Mouse (Mus musculus) hindbrain, embryonic 12.5 days (tissue): ENCODE data around the gene Asic2. TPM values are rescaled to one million over a fixed set of nuclear protein-coding genes. Genes with fewer than 3 reads are reported as not detected.

Experiments used
- ATAC-seq: fragments of 200-750 bp; cut with Nextera tagmentation; 2 replicates; pipeline ENCODE4 v1.8.0; 2017; ENCODE audit warnings: moderate TSS enrichment; ENCODE audit not compliant: low FRiP score
- H3K27ac ChIP-seq: fragments of 300-500 bp; sonication (generic); 2 replicates; pipeline ENCODE4 v1.5.1; 2016; ENCODE audit warnings: mild to moderate bottlenecking
- H3K27me3 ChIP-seq: fragments of 300-500 bp; sonication (generic); 2 replicates; pipeline ENCODE4 v1.6.1; 2016; ENCODE audit warnings: mild to moderate bottlenecking
- H3K36me3 ChIP-seq: fragments of 300-500 bp; sonication (generic); 2 replicates; pipeline ENCODE4 v1.6.1; 2016; ENCODE audit warnings: mild to moderate bottlenecking
- H3K4me1 ChIP-seq: fragments of 300-500 bp; sonication (generic); 2 replicates; pipeline ENCODE4 v1.6.1; 2016
- H3K4me2 ChIP-seq: fragments of 300-500 bp; sonication (generic); replicated peaks from 2 replicates; pipeline ENCODE4 v1.6.1; 2016; ENCODE audit warnings: mild to moderate bottlenecking
- H3K4me3 ChIP-seq: fragments of 300-500 bp; sonication (generic); 2 replicates; pipeline ENCODE4 v1.5.1; 2016; ENCODE audit warnings: mild to moderate bottlenecking
- H3K9ac ChIP-seq: fragments of 300-500 bp; sonication (generic); 2 replicates; pipeline ENCODE4 v1.6.1; 2016; ENCODE audit warnings: mild to moderate bottlenecking, moderate library complexity
- H3K9me3 ChIP-seq: fragments of 300-500 bp; sonication (generic); replicated peaks from 2 replicates; pipeline ENCODE4 v1.6.1; 2016; ENCODE audit warnings: mild to moderate bottlenecking
- WGBS: fragments of 180-500 bp; shearing (Covaris S2); methylation state at CpG from one replicate; pipeline ENCODE4 v1.1.7; 2016; 5-methylcytosine and 5-hydroxymethylcytosine counted together
- polyA plus RNA-seq: library from polyadenylated mRNA; unstranded; fragments of >200 nt; fragmentation: Nextera tagmentation; extraction: Ambion mirVana; gene quantifications from 2 replicates; pipeline ENCODE4 v1.2.1, GENCODE M21; 2016

Asic2 gene
- polyA plus RNA-seq, 1 experiment from 2014 or later, result 5.4 TPM

GRCm38 (mm10) chr11:81111626-81112025 is 856.6 kb downstream of the Asic2 start:
- Histone ChIP-seq H3K36me3 (no peaks in the 10 kb centered on the region), H3K9ac (no peak overlapping the region), H3K9me3 (no peaks in the 10 kb centered on the region), H3K4me1 (no peaks in the 10 kb centered on the region), H3K4me2 (no peak overlapping the region), H3K27ac (no peak overlapping the region), H3K27me3 (no peaks in the 10 kb centered on the region), H3K4me3 (no peak overlapping the region)
- 76% methylated on average over 2 of the region's 2 CpGs for WGBS
- no peak for ATAC-seq

GRCm38 (mm10) chr11:81110049-81110448 is 858.2 kb downstream of the Asic2 start:
- Histone ChIP-seq H3K9me3 (no peaks in the 10 kb centered on the region), H3K4me3 (no peak overlapping the region), H3K27ac (no peak overlapping the region), H3K27me3 (no peaks in the 10 kb centered on the region), H3K36me3 (no peaks in the 10 kb centered on the region), H3K4me1 (no peaks in the 10 kb centered on the region), H3K9ac (no peak overlapping the region), H3K4me2 (no peak overlapping the region)
- 72% methylated on average over 6 of the region's 6 CpGs for WGBS
- no peak for ATAC-seq

GRCm38 (mm10) chr11:81106949-81107348 is 861.3 kb downstream of the Asic2 start:
- 81% methylated on average over 1 of the region's 1 CpGs for WGBS
- Histone ChIP-seq H3K4me3 (no peak overlapping the region), H3K9ac (no peak overlapping the region), H3K9me3 (no peaks in the 10 kb centered on the region), H3K27me3 (no peaks in the 10 kb centered on the region), H3K4me2 (no peak overlapping the region), H3K36me3 (no peaks in the 10 kb centered on the region), H3K4me1 (no peaks in the 10 kb centered on the region), H3K27ac (no peak overlapping the region)
- no peak for ATAC-seq

- 76% methylated on average over 6 of the region's 6 CpGs for WGBS
- no peaks in the 10 kb centered on the region for H3K9me3 ChIP-seq
- no peak overlapping the region for H3K9ac ChIP-seq
- peaks cover 6% of the 10 kb centered on the region; the same call in 1 of the 2 replicates for H3K4me1 ChIP-seq
- H3K4me3 ChIP-seq, result no peak overlapping the region
- ATAC-seq, result no peak
- H3K36me3 ChIP-seq, result no peaks in the 10 kb centered on the region
- H3K27me3 ChIP-seq, result no peaks in the 10 kb centered on the region
- no peak overlapping the region for H3K4me2 ChIP-seq
- no peak overlapping the region for H3K27ac ChIP-seq
Observed at GRCm38 (mm10) chr11:81100829-81101228, 867.4 kb downstream of the Asic2 start.

- no peak overlapping the region for H3K27ac ChIP-seq
- no peak overlapping the region for H3K9ac ChIP-seq
- 77% methylated on average over 6 of the region's 6 CpGs for WGBS
- peaks cover 6% of the 10 kb centered on the region; the same call in 1 of the 2 replicates for H3K4me1 ChIP-seq
- no peaks in the 10 kb centered on the region for H3K36me3 ChIP-seq
- no peak overlapping the region for H3K4me2 ChIP-seq
- H3K9me3 ChIP-seq, result no peaks in the 10 kb centered on the region
- no peak overlapping the region for H3K4me3 ChIP-seq
- no peak for ATAC-seq
- H3K27me3 ChIP-seq, result no peaks in the 10 kb centered on the region
Observed at GRCm38 (mm10) chr11:81096011-81096410, 872.2 kb downstream of the Asic2 start.

GRCm38 (mm10) chr11:81094581-81094980 is 873.7 kb downstream of the Asic2 start:
- Histone ChIP-seq H3K9ac (no peak overlapping the region), H3K27me3 (no peaks in the 10 kb centered on the region), H3K4me2 (no peak overlapping the region), H3K4me3 (no peak overlapping the region), H3K4me1 (peaks cover 6% of the 10 kb centered on the region; the same call in 1 of the 2 replicates), H3K36me3 (no peaks in the 10 kb centered on the region), H3K27ac (no peak overlapping the region), H3K9me3 (no peaks in the 10 kb centered on the region)
- 82% methylated on average over 8 of the region's 8 CpGs for WGBS
- ATAC-seq, result no peak

- Histone ChIP-seq H3K27ac (no peak overlapping the region), H3K36me3 (no peaks in the 10 kb centered on the region), H3K4me1 (no peaks in the 10 kb centered on the region), H3K4me2 (no peak overlapping the region), H3K9me3 (no peaks in the 10 kb centered on the region), H3K4me3 (no peak overlapping the region), H3K9ac (no peak overlapping the region), H3K27me3 (no peaks in the 10 kb centered on the region)
- ATAC-seq, result no peak
- WGBS, result 81% methylated on average over 2 of the region's 2 CpGs
Observed at GRCm38 (mm10) chr11:81092161-81092560, 876.1 kb downstream of the Asic2 start.

- 78% methylated on average over 4 of the region's 4 CpGs for WGBS
Observed at GRCm38 (mm10) chr11:81083822-81084221, 884.4 kb downstream of the Asic2 start.

GRCm38 (mm10) chr11:81080076-81080805 is 888.0 kb downstream of the Asic2 start:
- 75% methylated on average over 11 of the region's 11 CpGs for WGBS
- H3K27me3 ChIP-seq, result no peaks in the 10 kb centered on the region
- no peak overlapping the region for H3K4me3 ChIP-seq
- no peaks in the 10 kb centered on the region for H3K36me3 ChIP-seq
- no peaks in the 10 kb centered on the region for H3K9me3 ChIP-seq
- no peak overlapping the region for H3K4me2 ChIP-seq
- H3K9ac ChIP-seq, result no peak overlapping the region
- H3K27ac ChIP-seq, result no peak overlapping the region
- H3K4me1 ChIP-seq, result peaks cover 10% of the 10 kb centered on the region
- no peak for ATAC-seq

More at GRCm38 (mm10) chr11:81083822-81084221, 884.4 kb downstream of the Asic2 start:
- Histone ChIP-seq H3K9ac (no peak overlapping the region), H3K4me3 (no peak overlapping the region), H3K4me1 (peaks cover 12% of the 10 kb centered on the region), H3K36me3 (no peaks in the 10 kb centered on the region), H3K27ac (no peak overlapping the region), H3K4me2 (no peak overlapping the region), H3K27me3 (no peaks in the 10 kb centered on the region), H3K9me3 (no peaks in the 10 kb centered on the region)
- ATAC-seq, result no peak

GRCm38 (mm10) chr11:81079237-81079636 is 889.0 kb downstream of the Asic2 start:
- Histone ChIP-seq H3K36me3 (no peaks in the 10 kb centered on the region), H3K4me2 (no peak overlapping the region), H3K4me1 (0 out of 2 replicates have a peak, but pooled peaks cover 4% of the 10 kb centered on the region), H3K27me3 (no peaks in the 10 kb centered on the region), H3K27ac (no peak overlapping the region), H3K9ac (no peak overlapping the region), H3K9me3 (no peaks in the 10 kb centered on the region), H3K4me3 (no peak overlapping the region)
- 68% methylated on average over 3 of the region's 3 CpGs for WGBS
- no peak for ATAC-seq

- Histone ChIP-seq H3K9me3 (no peaks in the 10 kb centered on the region), H3K4me2 (no peak overlapping the region), H3K4me1 (no peaks in the 10 kb centered on the region), H3K9ac (no peak overlapping the region), H3K36me3 (no peaks in the 10 kb centered on the region), H3K27me3 (no peaks in the 10 kb centered on the region), H3K27ac (no peak overlapping the region), H3K4me3 (no peak overlapping the region)
- ATAC-seq, result no peak
- 85% methylated on average over 4 of the region's 4 CpGs for WGBS
Observed at GRCm38 (mm10) chr11:81071836-81072235, 896.4 kb downstream of the Asic2 start.

- H3K4me1 ChIP-seq, result no peaks in the 10 kb centered on the region
- H3K9ac ChIP-seq, result no peak overlapping the region
- H3K27ac ChIP-seq, result no peak overlapping the region
- no peak overlapping the region for H3K4me3 ChIP-seq
- no peaks in the 10 kb centered on the region for H3K9me3 ChIP-seq
- ATAC-seq, result no peak
- no peaks in the 10 kb centered on the region for H3K36me3 ChIP-seq
- no peaks in the 10 kb centered on the region for H3K27me3 ChIP-seq
- 89% methylated on average over 11 of the region's 11 CpGs for WGBS
- H3K4me2 ChIP-seq, result no peak overlapping the region
Observed at GRCm38 (mm10) chr11:81065386-81065785, 902.9 kb downstream of the Asic2 start.

GRCm38 (mm10) chr11:81064006-81064405 is 904.3 kb downstream of the Asic2 start:
- Histone ChIP-seq H3K4me1 (no peaks in the 10 kb centered on the region), H3K9me3 (no peaks in the 10 kb centered on the region), H3K9ac (no peak overlapping the region), H3K36me3 (no peaks in the 10 kb centered on the region), H3K27me3 (no peaks in the 10 kb centered on the region), H3K27ac (no peak overlapping the region), H3K4me2 (no peak overlapping the region), H3K4me3 (no peak overlapping the region)
- ATAC-seq, result no peak
- 96% methylated on average over 2 of the region's 2 CpGs for WGBS
